Mouse (Mus musculus) cortical plate, adult 2 months (tissue): Measurements from ENCODE around the gene Ndufa4l2.
A peak's percentile ranks its signal among the peaks of the same experiment; 100 is the strongest.

Source experiments
- CTCF ChIP-seq: fragments of 200-500 bp; IDR thresholded peaks from 2 replicates; pipeline ENCODE4 v1.5.1; 2011; ENCODE audit warnings: mild to moderate bottlenecking, control low read depth, low read length; ENCODE audit not compliant: insufficient read depth; ENCODE audit errors: extremely low read depth
- POLR2A ChIP-seq: fragments of 200-500 bp; IDR thresholded peaks from 2 replicates; pipeline ENCODE4 v1.6.1; 2011; ENCODE audit warnings: mild to moderate bottlenecking, low read length, control low read depth; ENCODE audit not compliant: insufficient read depth; ENCODE audit errors: extremely low read depth

DNA sequence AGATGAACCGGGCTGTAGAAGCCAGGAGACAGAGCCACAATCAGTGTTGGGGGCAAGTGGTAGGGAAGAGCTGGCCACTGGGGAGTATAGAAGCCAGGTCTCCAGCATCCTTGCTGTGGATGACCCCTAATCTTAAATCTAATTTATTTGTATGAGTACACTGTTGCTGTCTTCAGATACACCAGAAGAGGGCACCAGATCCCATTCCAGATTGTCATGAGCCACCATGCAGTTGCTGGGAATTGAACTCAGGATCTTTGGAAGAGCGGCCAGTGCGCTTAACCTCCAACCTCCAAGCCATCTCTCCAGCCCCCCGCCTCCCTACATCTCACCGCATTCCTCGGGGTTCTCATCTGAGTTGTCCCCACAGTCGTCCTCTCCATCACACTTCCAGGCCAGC is 31.7 kb downstream of the Ndufa4l2 start:
- TF ChIP-seq CTCF = peak; percentile 15; the same call in 1 of the 2 replicates
- TF ChIP-seq POLR2A = no peak
